Mouse (Mus musculus) ES-Bruce4 (cell line): Measurements from ENCODE around the gene Als2.

Source experiments
- CTCF ChIP-seq: IDR thresholded peaks from one replicate; pipeline ENCODE4 v1.8.1; 2011; ENCODE audit warnings: low read depth, low read length
- EP300 ChIP-seq: IDR thresholded peaks from 2 replicates; pipeline ENCODE4 v1.6.1; 2011; ENCODE audit warnings: low read depth, low read length; ENCODE audit not compliant: insufficient read depth
- POLR2A ChIP-seq: IDR thresholded peaks from one replicate; pipeline ENCODE4 v1.8.1; 2011; ENCODE audit warnings: low read length; ENCODE audit not compliant: insufficient read depth

DNA sequence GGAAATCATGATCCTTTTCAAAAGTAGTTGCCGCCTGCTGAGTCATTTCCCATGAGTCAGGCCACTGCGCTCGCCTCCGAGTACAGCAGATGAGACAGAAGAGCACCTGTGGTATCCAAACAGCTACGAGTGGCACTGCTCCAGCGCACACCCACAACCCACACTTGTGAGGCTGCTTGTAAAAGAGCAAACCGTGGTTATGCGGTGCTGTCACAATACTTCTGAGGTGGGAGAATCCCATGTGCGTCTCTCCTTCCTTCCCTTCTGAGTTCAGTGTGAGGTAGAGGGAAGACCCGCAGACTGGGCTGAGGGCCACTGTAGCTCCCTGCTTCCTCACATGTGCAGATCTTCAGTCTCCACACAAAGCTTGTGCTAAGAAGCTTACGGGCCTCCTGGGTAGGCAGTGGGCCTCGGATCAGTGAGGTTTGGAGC lies 74.0 kb downstream of the Als2 start, which contains the start of gene Mpp4:
- TF ChIP-seq POLR2A (no peak), EP300 (no peak), CTCF (no peak)
